Mouse (Mus musculus) cerebellum, postnatal 4 days (tissue): ENCODE results near the gene Hbp1.

Source experiments
- DNase-seq, 2 experiments: peaks; one replicate each; pipeline ENCODE4 v3.0.0; 2022; ENCODE audit warnings: low spot score in 2 of 2, mixed read lengths in 1 of 2

The Hbp1 gene

DNA sequence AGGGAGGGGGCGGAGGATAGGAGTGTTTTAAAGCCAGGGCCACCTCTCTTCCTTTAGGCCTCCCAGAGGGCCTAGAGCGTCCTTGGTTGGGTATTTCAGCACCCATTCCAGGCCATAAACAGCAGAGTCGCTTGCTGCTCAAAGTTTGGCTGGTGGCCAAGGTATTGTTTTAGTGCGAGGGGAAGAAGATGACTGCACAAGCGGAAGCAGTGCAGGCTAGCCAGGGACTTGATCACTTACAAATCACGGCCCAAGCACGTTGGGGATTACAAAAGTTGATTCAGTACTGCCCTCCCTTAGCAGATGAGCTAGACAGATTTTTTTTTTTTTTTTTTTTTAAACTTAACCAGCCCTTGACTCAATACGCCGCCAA lies 310 bp upstream of the Hbp1 start:
- DNase-seq, result no peak

DNA sequence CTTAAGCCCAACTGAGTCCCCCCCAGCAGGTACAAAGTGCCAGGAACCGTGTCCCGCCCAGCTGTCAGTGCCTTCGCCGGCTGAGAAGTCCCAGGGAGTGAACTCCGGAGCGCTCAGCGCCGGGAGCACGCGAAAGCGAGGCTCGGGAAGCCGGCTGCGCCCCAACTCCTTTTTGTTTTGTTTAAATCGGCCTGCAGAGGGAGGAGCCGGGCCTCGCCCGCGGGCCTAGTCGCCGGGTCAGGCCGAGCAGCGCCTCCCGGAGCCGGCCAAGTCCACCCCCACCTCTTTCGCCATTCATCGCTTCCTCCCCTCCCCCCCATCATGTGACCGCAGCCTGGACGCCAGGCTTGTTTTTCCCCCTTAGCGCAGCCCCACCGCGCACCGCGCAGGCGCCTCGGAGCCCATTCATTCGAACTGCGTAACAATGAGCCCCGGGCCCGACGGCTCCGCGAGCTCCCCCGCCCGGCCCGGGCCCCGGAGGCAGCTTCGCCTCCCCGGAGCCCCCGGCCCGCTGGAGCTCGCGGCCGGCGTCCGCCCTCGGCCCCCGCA lies 1.1 kb downstream of the Hbp1 start:
- peak; percentile 79 to 91 for DNase-seq

DNA sequence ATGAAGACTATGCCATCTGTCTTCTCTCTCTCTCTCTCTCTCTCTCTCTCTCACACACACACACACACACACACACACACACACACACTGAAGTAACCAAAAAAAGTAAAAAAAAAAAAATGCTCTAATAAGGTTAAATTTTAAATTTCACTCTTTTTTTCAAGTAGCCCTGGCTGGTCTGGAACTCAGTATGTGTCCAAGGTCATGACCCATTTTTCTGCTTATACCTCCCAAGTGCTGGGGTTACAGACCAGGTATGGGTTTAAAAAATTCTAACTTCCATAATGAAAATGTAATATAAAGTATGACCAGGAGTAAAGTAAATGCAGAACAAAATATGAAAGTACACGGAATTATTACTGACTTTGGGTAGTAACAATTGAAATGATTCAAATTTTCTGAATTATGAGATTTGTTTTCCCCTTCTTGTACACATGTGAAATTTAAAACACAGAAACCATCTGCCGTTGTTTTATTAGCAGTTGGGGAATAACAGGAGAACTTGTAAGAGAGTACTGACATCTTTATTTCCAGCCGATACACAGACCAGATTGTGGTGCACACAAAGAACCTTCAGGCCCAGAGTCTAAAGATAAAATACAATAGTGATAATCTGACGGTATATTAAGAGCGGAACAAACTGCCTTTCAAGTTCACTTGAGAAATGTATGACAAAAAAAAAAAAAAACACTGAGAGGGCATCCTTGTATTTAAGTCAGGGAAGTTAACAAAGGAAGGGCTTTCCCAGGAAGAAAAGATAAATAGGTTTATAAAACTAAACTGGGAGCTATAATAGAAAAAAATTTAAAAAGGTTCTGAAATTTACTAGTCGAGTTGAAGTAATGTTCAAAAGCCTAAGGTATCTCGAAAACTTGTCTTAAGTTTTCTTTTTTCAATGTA lies 2.0 kb downstream of the Hbp1 start:
- DNase-seq, result no peak

DNA sequence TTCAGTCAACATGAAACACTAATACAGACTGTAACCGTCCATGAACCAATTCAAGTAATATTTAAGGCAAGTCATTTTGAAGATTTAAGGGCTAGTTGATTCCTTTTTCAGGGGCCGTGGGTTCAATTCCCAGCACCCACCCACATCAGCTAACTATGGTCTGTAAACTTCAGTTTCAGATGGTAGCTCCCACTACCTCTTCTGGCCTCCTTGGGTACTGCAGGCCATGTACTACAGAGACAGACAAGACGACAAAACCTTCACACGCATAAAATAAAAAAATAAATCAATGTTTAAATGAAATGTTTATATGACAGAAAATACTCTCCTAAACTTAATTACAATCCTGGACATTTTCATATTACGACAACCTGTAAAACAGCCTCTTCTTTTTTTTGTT lies 2.9 kb downstream of the Hbp1 start:
- no peak for DNase-seq

DNA sequence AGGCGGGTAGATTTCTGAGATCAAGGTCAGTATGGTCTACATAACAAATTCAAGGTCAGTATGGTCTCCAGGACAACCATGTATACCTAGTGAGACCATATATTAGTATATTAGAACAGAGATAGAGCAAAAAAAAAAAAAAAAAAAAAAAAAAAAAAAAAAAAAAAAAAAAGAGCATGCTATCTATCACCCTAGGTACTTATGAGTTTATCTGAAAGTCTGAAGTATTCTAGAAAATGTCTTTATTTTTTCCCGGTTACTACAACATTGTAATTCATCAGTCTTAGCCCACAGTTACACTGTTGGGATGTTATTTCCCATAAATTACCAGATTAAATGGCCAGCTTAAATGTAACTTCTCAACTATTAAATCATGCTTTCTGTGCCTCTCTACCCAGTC lies 5.9 kb downstream of the Hbp1 start:
- DNase-seq, result no peak

DNA sequence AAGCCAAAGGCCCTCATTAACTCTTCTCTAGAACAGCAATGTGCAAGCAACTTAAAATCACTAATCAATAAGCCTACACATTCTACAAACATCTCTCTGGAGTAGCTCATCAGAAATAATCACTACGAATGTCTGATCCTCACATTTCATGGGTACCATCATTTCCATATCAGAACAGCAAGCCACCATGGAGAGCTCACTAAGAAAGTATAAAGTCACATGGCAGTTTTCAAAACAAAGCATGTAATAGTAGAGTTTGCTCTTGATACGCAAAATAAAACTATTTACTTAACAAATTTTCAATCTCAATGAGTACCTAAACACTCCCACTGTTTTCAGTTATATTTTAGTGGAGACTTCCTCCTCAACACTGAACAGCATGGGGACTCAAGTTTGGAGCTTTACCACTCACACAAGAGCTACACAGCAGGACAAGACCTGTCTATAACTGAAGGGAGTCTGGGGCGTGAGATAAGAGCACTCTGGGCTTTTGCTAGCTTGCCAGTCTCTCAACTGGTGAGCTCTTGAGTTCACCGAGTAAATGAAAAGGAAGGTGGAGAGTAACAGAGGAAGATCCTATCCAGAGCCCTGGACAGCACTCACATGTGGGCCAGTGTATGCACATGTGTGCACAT lies 7.2 kb downstream of the Hbp1 start:
- no peak for DNase-seq

DNA sequence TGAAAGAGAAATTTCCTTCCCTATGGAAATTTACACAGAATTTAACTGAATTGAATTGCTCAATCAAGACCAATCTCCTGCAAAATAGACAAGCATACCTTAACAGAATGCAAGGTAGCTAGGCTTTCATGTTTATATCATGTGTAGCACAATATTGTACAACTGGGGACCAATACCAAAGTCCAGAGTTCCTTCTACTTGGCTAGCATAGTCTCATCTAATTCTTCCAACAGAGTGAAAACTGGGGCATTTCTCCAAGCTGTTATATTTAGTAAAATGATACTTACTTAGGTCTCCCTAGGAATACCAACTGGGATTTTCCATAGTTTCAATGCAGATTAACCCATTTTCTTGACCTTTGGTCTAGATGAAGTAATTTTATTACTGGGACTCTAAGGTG lies 11.3 kb downstream of the Hbp1 start:
- no peak for DNase-seq

DNA sequence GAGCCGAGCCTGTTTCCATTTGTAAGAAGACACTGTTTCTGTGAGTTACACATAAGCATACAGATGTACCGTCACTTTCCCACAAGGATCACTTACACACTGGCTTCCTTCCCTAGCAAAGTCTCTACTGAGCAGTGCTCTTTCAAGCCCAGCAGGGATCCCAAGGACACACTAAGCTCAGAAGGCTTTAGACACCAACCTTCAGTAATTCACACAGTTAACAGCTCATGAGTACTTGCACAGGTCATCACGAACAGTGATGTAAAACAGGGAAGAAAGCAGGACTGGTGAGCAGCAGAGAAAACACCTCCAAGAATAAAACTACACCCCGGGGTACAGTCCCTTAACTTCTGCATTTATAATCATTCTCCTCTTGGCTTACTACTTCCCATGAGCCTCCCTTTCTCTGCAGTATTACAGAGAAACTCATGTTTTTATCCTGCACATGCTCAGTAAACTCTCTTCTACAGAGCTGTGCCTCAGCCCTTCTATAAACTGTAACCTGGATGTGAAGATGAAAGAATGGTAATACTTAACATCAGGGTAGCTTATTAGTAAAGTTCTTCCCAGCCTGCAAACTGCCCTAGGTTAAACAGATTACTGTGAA lies 11.8 kb downstream of the Hbp1 start:
- DNase-seq, result no peak

DNA sequence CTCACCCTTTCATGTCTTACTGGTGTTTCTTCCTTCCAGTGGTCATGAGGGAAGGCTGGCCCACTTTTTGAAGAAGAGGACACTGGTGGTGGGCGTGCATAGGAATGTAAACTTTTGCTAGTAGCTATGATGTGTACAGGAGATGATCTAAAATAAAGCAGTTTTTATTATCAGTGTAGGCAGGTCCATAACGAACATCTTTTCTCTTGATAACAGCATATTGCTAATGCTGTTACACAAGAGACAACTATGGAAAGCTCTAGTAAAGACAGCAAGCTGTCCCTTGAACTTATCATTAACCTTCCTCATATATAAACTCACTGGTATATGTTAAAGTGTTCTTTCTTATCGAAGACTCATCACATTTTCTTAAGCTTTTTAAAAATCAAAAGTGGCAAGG lies 12.7 kb downstream of the Hbp1 start:
- no peak for DNase-seq

DNA sequence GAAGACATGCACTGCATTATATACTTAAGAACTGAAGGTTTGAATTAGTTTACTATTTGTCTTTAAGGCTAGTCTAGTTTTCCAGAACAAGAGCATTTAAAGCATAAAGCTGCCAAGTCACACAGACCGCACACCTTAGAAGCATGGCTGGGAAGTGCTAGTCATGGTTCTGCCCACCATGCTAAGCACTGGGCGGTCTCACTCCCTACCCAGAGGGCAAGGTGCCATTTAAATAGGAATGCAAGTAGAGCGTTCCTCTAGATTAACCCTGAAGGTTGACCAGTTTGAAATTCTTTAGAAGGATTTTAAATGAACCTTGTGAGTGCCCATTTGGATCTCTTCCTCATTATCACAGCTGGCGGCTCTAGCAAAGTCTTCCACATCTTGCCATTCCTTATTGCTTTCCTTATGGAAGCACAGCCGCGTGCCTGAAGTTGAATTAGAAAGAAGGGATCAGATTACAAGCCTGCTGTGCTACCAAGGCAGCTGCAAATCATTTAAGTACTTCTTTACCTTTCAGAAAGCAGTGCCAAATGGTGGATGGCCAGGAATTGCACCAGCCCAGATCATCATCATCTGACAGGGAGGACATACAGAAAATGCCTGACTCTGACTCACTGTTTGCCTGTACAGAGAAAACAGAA lies 13.6 kb downstream of the Hbp1 start:
- no peak for DNase-seq

DNA sequence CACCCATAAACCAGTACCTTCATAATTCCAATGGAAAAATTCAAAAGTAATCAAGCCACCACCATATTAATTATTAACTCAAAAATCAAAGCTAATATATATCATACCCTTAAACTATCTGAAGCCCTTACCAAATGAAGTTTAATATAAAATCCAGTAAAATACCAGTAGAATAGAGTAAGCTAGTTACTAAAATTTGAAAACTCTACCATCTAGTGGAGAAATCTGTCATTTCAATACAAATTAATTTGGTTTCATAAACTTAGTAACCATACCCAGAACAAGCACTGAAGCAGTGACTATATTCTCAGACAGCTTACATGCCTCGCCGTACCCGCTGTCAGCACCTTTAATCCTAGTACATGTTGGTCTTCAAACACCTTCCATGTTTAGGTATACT lies 18.5 kb downstream of the Hbp1 start:
- DNase-seq, result no peak

DNA sequence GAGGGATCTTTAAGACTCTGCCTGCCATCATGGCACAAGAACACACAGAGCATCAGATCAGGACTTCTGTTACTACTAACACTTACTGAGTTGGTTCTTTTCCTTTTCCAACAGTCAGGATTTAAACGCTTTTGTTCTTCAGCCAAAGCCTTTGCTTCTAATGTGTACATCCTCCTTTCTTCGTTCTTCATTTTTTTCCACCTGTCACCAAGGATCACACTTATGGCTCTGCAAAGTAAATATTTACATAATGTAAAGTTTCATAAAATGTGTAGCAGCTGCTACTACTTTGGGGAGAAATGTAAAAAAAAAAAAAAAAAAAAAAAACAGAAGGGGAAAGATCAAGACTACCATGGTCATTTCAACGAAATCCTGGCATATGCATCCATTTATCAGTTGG lies 21.8 kb downstream of the Hbp1 start:
- no peak for DNase-seq

DNA sequence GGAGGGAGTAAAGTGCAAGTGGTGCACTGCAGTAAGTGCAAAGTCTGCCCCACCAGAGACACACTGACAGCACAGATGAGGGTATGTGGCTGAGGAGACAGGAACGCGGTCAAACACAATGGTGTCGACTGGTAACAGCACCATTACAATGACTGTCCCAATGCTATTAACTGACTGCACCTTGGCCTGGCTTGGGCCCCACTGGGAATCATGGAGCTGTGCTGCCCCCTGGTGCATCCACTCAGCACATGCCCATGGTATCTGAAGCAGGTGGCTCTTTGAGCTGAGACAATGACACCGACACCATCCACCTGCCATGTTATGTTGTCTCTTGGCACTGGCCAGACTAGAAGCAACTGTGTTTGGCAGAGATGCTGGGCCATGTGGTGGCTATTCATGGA lies 23.7 kb downstream of the Hbp1 start:
- peak; percentile 63 to 85 for DNase-seq

DNA sequence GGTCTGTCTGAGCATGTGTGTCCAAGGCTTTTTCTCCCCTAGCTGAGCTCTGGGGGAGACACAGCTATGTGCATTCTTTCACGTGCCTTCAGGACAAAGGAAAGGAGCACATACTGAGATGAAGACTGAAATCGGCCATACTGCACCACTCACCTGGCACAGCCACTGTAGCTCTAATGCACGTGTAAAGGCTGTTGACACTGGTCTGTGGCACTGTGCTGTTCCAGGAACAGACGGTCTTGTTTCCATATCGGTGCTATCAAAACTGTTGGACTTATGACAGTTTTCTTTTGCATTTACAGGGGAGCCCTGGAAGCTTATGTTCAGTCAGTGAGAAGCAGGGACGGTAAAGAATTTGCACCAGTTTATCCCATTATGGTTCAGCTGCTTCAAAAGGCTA lies 25.0 kb downstream of the Hbp1 start:
- no peak for DNase-seq

DNA sequence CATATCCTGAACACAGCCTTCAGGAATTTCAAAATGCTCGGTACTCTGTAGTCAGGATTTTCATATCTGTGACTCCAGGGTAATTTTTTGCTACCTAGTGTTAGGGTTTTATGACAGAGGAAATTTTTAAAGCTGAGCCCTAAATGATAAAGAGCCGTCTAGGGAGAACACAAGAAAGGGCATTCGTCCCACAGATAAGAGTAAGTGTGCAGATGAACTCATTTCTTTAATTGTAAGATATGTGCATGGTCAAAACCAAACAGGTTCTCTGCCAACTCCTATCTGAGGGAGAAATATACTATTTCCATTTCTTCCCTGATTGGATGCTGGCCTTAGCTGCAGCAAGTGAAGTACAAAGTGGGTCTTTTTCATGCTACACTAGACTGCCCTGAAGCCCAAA lies 26.2 kb downstream of the Hbp1 start:
- no peak for DNase-seq

DNA sequence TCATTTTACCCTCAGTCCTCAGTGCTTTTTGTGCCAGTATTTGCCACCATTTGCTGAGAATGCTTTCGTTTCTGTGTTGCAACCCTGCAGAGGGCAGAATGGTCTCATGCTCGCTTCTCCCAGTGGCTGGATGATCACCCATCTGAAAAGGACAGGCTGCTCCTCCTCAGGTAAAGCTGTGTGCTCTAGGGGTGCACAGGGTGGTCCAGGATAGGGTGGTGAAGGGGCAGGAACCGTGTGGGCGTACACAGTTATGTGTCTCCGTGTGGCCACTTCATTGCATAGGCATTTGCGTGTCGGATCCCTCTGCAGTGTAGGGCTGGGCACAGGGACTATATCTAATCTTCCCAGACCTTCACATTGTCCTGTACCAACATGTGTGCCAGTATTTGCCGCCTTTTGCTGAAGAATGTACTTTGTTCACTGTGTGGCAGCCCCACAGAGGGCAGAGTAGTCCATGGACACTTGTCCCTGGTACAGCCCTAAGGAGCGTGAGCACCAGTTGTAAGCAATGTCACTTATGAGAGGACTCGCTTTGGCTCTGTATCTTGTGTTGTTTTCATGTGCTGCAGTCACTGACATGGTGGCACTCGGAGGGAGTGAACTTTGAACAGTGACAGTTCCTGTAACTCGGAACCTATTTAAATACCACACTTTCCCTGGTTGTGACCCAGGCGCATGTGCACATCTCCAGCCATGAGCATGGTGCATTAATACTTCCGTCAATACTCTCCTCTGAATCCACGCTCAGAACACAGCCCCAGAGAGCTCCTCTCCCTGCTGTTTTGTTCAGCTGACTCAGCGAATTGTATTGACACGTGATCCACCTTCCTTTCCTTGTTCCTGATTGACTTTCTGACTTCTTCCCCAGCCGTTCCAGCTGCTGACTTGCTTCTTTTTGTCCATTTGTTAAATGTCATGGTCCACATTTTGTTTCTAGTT lies 29.6 kb downstream of the Hbp1 start:
- no peak for DNase-seq

DNA sequence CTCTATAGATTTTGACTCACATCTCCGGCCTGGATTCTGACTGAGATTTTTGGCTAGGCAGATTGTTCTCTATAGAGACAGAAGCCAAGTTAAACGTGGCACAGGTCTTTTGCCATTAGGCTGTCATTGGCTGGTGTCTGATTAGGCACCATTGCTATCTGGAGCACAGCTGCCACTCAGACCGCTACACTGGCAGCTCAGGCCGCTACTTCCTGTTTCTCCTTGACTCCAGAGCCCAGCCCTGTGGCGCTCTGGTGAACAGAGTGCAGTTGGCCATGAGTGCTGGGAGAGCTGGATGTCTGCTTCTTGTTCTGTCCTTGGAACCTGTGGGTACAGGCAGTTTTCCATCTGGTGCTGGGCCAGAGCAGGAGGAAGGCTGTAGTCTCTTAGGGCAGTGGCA lies 33.1 kb downstream of the Hbp1 start:
- peak in 1 of 2 experiments; percentile 56 for DNase-seq

DNA sequence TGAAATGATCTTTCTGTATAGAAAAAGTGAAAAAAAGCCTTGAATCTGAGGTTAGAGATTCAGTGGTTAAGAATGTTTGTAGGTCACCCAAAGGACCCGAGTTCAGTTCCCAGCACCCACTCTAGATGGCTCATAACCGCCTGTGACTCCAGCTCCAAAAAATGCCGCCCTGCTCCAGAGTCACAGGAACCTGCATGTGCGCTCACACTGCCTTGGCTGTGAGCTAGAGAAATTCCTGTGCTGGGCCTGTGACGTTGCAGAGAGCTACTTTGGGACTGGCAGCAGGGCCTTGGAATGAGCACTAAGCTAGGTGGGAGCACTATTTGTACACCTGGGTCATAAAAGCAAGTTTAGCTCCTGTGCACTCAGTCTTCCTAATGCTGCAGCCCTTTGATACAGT lies 33.6 kb downstream of the Hbp1 start:
- no peak for DNase-seq

DNA sequence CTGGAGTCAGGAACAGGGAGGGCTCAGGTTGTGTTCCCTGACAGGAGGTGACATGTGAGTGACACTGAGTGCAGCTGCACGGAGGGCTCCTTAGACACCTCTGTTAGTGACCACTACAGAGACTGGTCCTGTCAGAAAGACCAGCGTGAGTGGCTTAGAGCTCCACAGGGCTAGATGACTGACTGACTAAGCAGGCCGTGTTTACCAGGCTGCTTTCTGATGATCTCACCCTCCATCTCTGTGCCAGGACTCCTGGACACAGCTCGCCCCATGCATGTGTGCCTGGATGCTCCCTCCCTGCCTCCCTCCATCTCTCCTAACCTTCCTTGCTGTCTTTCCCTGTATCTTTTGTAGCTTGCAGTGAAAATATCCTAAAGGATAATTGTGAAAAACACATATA lies 36.7 kb downstream of the Hbp1 start:
- DNase-seq, result no peak

DNA sequence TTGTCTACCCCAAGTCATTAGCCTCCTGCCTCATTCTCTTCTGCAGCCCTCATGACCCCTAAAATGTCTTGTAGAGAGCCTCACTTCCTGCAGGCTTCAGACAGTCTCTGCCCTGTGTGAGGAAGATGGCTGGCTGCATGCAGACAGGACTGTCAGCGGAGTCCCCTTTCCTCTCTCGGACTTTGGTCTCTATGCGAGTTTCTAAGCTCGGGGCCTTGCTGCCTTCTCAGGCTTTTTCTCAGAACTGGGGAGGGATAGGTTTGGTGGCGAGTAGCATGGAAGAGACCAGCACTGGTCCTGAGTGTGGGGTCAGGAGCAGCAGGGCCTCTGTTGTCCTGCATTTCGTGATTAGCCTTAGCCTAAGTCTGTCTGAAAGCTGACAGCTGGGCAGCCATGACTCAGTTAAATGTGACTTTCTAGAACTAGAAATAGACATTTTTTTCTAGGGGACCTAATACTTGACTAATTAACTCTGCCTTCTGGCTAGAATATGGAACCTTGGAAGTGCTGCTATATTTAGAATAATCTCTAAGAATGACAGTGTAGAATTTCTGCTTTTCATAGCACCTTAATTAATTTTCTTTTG lies 37.3 kb downstream of the Hbp1 start:
- no peak for DNase-seq

DNA sequence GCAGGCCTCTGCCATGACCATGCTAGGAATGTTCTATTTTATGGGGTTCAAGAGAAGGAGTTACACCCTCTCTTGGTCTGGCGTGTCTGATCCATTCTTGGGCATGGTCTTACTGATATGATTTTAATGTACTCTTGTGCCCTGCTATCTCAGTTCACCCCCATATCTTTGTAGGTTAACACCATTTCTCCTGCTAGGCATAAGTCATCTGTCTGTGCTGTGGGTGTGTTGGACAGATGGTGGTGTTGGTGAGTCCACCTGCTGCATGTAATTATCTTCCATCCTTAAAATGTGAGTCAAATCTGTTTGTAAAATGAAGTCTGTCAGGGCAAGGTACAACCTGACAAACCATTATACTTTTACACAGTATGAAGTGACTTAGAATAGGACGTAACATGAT lies 42.9 kb downstream of the Hbp1 start:
- no peak for DNase-seq
